In the genomic region with DNA sequence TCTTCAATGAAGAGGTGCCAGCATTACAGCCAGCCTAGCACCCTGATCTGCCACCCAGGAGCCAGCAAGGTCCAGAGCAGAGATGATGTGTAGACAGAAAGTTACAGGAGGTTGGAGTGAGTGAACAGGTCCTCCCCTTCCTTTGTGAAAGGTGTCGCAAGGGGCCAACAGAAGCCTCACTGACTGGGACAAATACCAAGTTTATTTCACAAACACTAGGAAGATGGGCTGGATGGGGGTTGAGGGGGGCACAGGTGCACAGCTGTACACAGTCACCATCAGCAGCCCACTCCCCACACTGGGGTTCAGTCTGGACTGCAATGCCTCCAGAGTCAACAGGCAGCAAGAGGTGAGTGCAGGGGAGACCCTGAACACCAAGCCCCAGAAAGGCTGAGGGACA, we compare ENCODE assay signal across 11 mouse cellular contexts. TPM values are rescaled to one million over a fixed set of nuclear protein-coding genes. Genes with fewer than 3 reads are reported as not detected.
DNase-seq lines count a peak whose midpoint lies in the region; ATAC-seq and TF ChIP-seq lines count a peak whose summit lies in the region.
"Had no signal": no experiment of that assay in that cellular context is flagged by ENCODE, and none has a peak within 500 bp of the region (broad histone marks: within the 10 kb centered on the region; RNA-seq: fewer than 3 reads in every experiment).

No protein-coding gene starts in this region.

- no peak for DNase-seq in liver, postnatal 0 days
- DNase-seq in urinary bladder, postnatal 14 days (ENCODE audit: low spot score) = no peak
- no peak for DNase-seq in thymus, postnatal 4 days
- no peak for DNase-seq in testis, postnatal 14 days (ENCODE audit: low spot score)
- DNase-seq: kidney, adult 18-20 months; retina, postnatal 1 day had no signal

- peaks cover 33% of the 10 kb centered on the region for H3K27me3 ChIP-seq in liver, embryonic 12.5 days (replicated peaks)
- H3K27me3 ChIP-seq in liver, postnatal 0 days (ENCODE audit: insufficient read depth, low read length) = peaks cover 24% of the 10 kb centered on the region
- H3K27me3 ChIP-seq in forebrain, embryonic 13.5 days = no peaks in the 10 kb centered on the region
- no peaks in the 10 kb centered on the region for H3K27me3 ChIP-seq in limb, embryonic 13.5 days
- H3K27me3 ChIP-seq: Patski had no signal

- TF ChIP-seq POLR2A in olfactory bulb, adult 2 months (IDR thresholded peaks at IDR 0.05; ENCODE audit: insufficient read depth, low read depth, low read length) = no peak

- no peak for TF ChIP-seq EP300 in liver, postnatal 0 days (IDR thresholded peaks at IDR 0.05; ENCODE audit: low read depth)

- peaks cover 33% of the 10 kb centered on the region for H3K36me3 ChIP-seq in liver, embryonic 12.5 days
- H3K36me3 ChIP-seq in liver, postnatal 0 days (replicated peaks; ENCODE audit: insufficient read depth, low read length) = peaks cover 23% of the 10 kb centered on the region
- H3K36me3 ChIP-seq in forebrain, embryonic 13.5 days (ENCODE audit: poor library complexity, severe bottlenecking) = peaks cover 47% of the 10 kb centered on the region
- H3K36me3 ChIP-seq in limb, embryonic 13.5 days = peaks cover 44% of the 10 kb centered on the region

- no peaks in the 10 kb centered on the region for H3K9me3 ChIP-seq in liver, embryonic 12.5 days (replicated peaks)
- no peaks in the 10 kb centered on the region for H3K9me3 ChIP-seq in liver, postnatal 0 days (ENCODE audit: low read length)
- H3K9me3 ChIP-seq in forebrain, embryonic 13.5 days (replicated peaks) = no peaks in the 10 kb centered on the region
- no peaks in the 10 kb centered on the region for H3K9me3 ChIP-seq in limb, embryonic 13.5 days

- peak overlapping the region; percentile 67 for H3K4me3 ChIP-seq in liver, embryonic 12.5 days
- no peak overlapping the region for H3K4me3 ChIP-seq in liver, postnatal 0 days (ENCODE audit: low read depth, low read length)
- peak overlapping the region; percentile 76 for H3K4me3 ChIP-seq in forebrain, embryonic 13.5 days
- H3K4me3 ChIP-seq in limb, embryonic 13.5 days = peak overlapping the region; percentile 83
- 0 out of 2 replicates have a peak overlapping the region, but pooled peaks have one; percentile 4 for H3K4me3 ChIP-seq in olfactory bulb, adult 2 months (ENCODE audit: insufficient read depth, low read depth, low read length)

- peak overlapping the region; percentile 94 for H3K4me2 ChIP-seq in liver, embryonic 12.5 days
- H3K4me2 ChIP-seq in liver, postnatal 0 days (ENCODE audit: low read depth, low read length) = no peak overlapping the region
- peak overlapping the region; percentile 89 for H3K4me2 ChIP-seq in forebrain, embryonic 13.5 days
- H3K4me2 ChIP-seq in limb, embryonic 13.5 days (replicated peaks) = peak overlapping the region; percentile 81

- no peak for TF ChIP-seq CTCF in liver, postnatal 0 days (IDR thresholded peaks at IDR 0.05; ENCODE audit: low read depth)
- no peak for TF ChIP-seq CTCF in olfactory bulb, adult 2 months (IDR thresholded peaks at IDR 0.05; ENCODE audit: insufficient read depth, low read depth, low read length)

- no peak overlapping the region for H3K9ac ChIP-seq in liver, embryonic 12.5 days
- no peak overlapping the region for H3K9ac ChIP-seq in liver, postnatal 0 days (replicated peaks)
- peak overlapping the region; percentile 95; the same call in 1 of the 2 replicates for H3K9ac ChIP-seq in forebrain, embryonic 13.5 days
- peak overlapping the region; percentile 91 for H3K9ac ChIP-seq in limb, embryonic 13.5 days

- 84% methylated on average over 1 of the region's 1 CpGs for WGBS in liver, embryonic 12.5 days (ENCODE audit: insufficient replicate concordance)
- WGBS in liver, postnatal 0 days (ENCODE audit: insufficient replicate concordance) = 67% methylated on average over 1 of the region's 1 CpGs
- 94% methylated on average over 1 of the region's 1 CpGs for WGBS in forebrain, embryonic 13.5 days
- WGBS in limb, embryonic 13.5 days = 89% methylated on average over 1 of the region's 1 CpGs
- 88% methylated on average over 1 of the region's 1 CpGs for WGBS in olfactory bulb, adult 2 months

- no peak for ATAC-seq in liver, embryonic 12.5 days
- ATAC-seq in liver, postnatal 0 days = no peak
- ATAC-seq in forebrain, embryonic 13.5 days = no peak
- ATAC-seq in limb, embryonic 13.5 days (ENCODE audit: low FRiP score, low read depth) = no peak

- H3K4me1 ChIP-seq in liver, embryonic 12.5 days = peaks cover 46% of the 10 kb centered on the region
- peaks cover 14% of the 10 kb centered on the region for H3K4me1 ChIP-seq in liver, postnatal 0 days (ENCODE audit: insufficient read depth)
- peaks cover 54% of the 10 kb centered on the region for H3K4me1 ChIP-seq in forebrain, embryonic 13.5 days
- peaks cover 33% of the 10 kb centered on the region for H3K4me1 ChIP-seq in limb, embryonic 13.5 days
- H3K4me1 ChIP-seq in olfactory bulb, adult 2 months (ENCODE audit: control insufficient read depth, insufficient read depth, low read length) = peaks cover 40% of the 10 kb centered on the region

- no peak overlapping the region for H3K27ac ChIP-seq in liver, embryonic 12.5 days
- H3K27ac ChIP-seq in liver, postnatal 0 days (ENCODE audit: low read depth) = no peak overlapping the region
- no peak overlapping the region for H3K27ac ChIP-seq in forebrain, embryonic 13.5 days
- H3K27ac ChIP-seq in limb, embryonic 13.5 days = 0 out of 2 replicates have a peak overlapping the region, but pooled peaks have one; percentile 85
- H3K27ac ChIP-seq in olfactory bulb, adult 2 months (ENCODE audit: insufficient read depth, low read depth, low read length) = no peak overlapping the region

RNA-seq across cellular contexts. Expression of gene B4galt2, which starts 0.9 kb away (rescaled TPM):
- polyA plus RNA-seq in liver, embryonic 12.5 days (2016; fragmentation: Nextera tagmentation; extraction: Ambion mirVana) = 5.2 and 5.7 TPM in 2 replicates
- polyA plus RNA-seq in liver, postnatal 0 days (2015; fragmentation: Nextera tagmentation; extraction: Ambion mirVana) = 0.63 and 0.67 TPM in 2 replicates
- polyA plus RNA-seq in forebrain, embryonic 13.5 days (2015; fragmentation: Nextera tagmentation; extraction: Ambion mirVana) = 28.7 and 32.0 TPM in 2 replicates
- polyA plus RNA-seq in limb, embryonic 13.5 days (2015; fragmentation: Nextera tagmentation; extraction: Ambion mirVana) = 32.8 and 35.1 TPM in 2 replicates
- not detected in 2 replicates for polyA plus RNA-seq in olfactory bulb, adult 2 months (2012; ENCODE audit: insufficient read depth, insufficient read length, low replicate concordance, missing spikeins)

RNA-seq across cellular contexts. Expression of gene Atp6v0b, which starts 3.0 kb away (rescaled TPM):
- polyA plus RNA-seq in liver, embryonic 12.5 days (2016; fragmentation: Nextera tagmentation; extraction: Ambion mirVana) = 180 and 198 TPM in 2 replicates
- polyA plus RNA-seq in liver, postnatal 0 days (2015; fragmentation: Nextera tagmentation; extraction: Ambion mirVana) = 149 and 164 TPM in 2 replicates
- 333 and 349 TPM in 2 replicates for polyA plus RNA-seq in forebrain, embryonic 13.5 days (2015; fragmentation: Nextera tagmentation; extraction: Ambion mirVana)
- 176 and 184 TPM in 2 replicates for polyA plus RNA-seq in limb, embryonic 13.5 days (2015; fragmentation: Nextera tagmentation; extraction: Ambion mirVana)
- not detected in 2 replicates for polyA plus RNA-seq in olfactory bulb, adult 2 months (2012; ENCODE audit: insufficient read depth, insufficient read length, low replicate concordance, missing spikeins)

RNA-seq across cellular contexts. Expression of gene Dph2, which starts 7.7 kb away (rescaled TPM):
- polyA plus RNA-seq in liver, embryonic 12.5 days (2016; fragmentation: Nextera tagmentation; extraction: Ambion mirVana) = 15.5 and 15.8 TPM in 2 replicates
- polyA plus RNA-seq in liver, postnatal 0 days (2015; fragmentation: Nextera tagmentation; extraction: Ambion mirVana) = 3.5 and 4.5 TPM in 2 replicates
- polyA plus RNA-seq in forebrain, embryonic 13.5 days (2015; fragmentation: Nextera tagmentation; extraction: Ambion mirVana) = 27.3 and 28.5 TPM in 2 replicates
- polyA plus RNA-seq in limb, embryonic 13.5 days (2015; fragmentation: Nextera tagmentation; extraction: Ambion mirVana) = 16.8 and 18.4 TPM in 2 replicates
- not detected in 2 replicates for polyA plus RNA-seq in olfactory bulb, adult 2 months (2012; ENCODE audit: insufficient read depth, insufficient read length, low replicate concordance, missing spikeins)

RNA-seq across cellular contexts. Expression of gene Ccdc24, which starts 11.8 kb away (rescaled TPM):
- polyA plus RNA-seq in liver, embryonic 12.5 days (2016; fragmentation: Nextera tagmentation; extraction: Ambion mirVana) = 1.7 and 2.0 TPM in 2 replicates
- polyA plus RNA-seq in liver, postnatal 0 days (2015; fragmentation: Nextera tagmentation; extraction: Ambion mirVana) = 0.15 and 0.34 TPM in 2 replicates
- 1.2 and 2.1 TPM in 2 replicates for polyA plus RNA-seq in forebrain, embryonic 13.5 days (2015; fragmentation: Nextera tagmentation; extraction: Ambion mirVana)
- 1.3 and 1.7 TPM in 2 replicates for polyA plus RNA-seq in limb, embryonic 13.5 days (2015; fragmentation: Nextera tagmentation; extraction: Ambion mirVana)
- not detected in 2 replicates for polyA plus RNA-seq in olfactory bulb, adult 2 months (2012; ENCODE audit: insufficient read depth, insufficient read length, low replicate concordance, missing spikeins)

RNA-seq across cellular contexts. Expression of gene Ipo13, which starts 30.7 kb away (rescaled TPM):
- polyA plus RNA-seq in liver, embryonic 12.5 days (2016; fragmentation: Nextera tagmentation; extraction: Ambion mirVana) = 35.6 and 36.2 TPM in 2 replicates
- polyA plus RNA-seq in liver, postnatal 0 days (2015; fragmentation: Nextera tagmentation; extraction: Ambion mirVana) = 7.5 and 7.7 TPM in 2 replicates
- 60.5 and 70.6 TPM in 2 replicates for polyA plus RNA-seq in forebrain, embryonic 13.5 days (2015; fragmentation: Nextera tagmentation; extraction: Ambion mirVana)
- 41.3 and 43.7 TPM in 2 replicates for polyA plus RNA-seq in limb, embryonic 13.5 days (2015; fragmentation: Nextera tagmentation; extraction: Ambion mirVana)
- polyA plus RNA-seq in olfactory bulb, adult 2 months (2012; ENCODE audit: insufficient read depth, insufficient read length, low replicate concordance, missing spikeins) = 213 TPM in 1 of 2 replicates, not detected in the other

Comparison
In these comparisons a context has a peak if more than half of its experiments do, and no peak if none do; other contexts are left out.
1. H3K9ac ChIP-seq: peak in forebrain, embryonic 13.5 days (single experiment) and limb, embryonic 13.5 days (single experiment); none in liver, embryonic 12.5 days (single experiment) and liver, postnatal 0 days (single experiment).